Mouse (Mus musculus): ENCODE measurements around the gene Heatr1. TPM values are rescaled to one million over a fixed set of nuclear protein-coding genes. Genes with fewer than 3 reads are reported as not detected.
A peak's percentile ranks its signal among the peaks of the same experiment; 100 is the strongest.
"Not testable (repeated sequence)": the region's sequence is repeated elsewhere in the genome, so short reads cannot be mapped to it uniquely, and the experiment has no call there.

Gene Heatr1
- polyA plus RNA-seq, 1 experiment = 20.8 TPM

- Histone ChIP-seq H3K36me3 (ENCODE audit: control insufficient read depth, insufficient read depth, low read length) (no peaks in the 10 kb centered on the region), H3K27me3 (ENCODE audit: control insufficient read depth, insufficient read depth, low read length) (no peaks in the 10 kb centered on the region), H3K4me3 (ENCODE audit: control insufficient read depth, low read depth, low read length) (no peak overlapping the region), H3K4me1 (ENCODE audit: control insufficient read depth, insufficient read depth, low read length) (no peaks in the 10 kb centered on the region), H3K27ac (ENCODE audit: control insufficient read depth, insufficient read depth, low read depth, low read length) (no peak overlapping the region)
- TF ChIP-seq POLR2A (IDR thresholded peaks at IDR 0.05; ENCODE audit: control insufficient read depth, low read depth, low read length) (no peak), CTCF (IDR thresholded peaks at IDR 0.05; ENCODE audit: control insufficient read depth, insufficient read depth, insufficient replicate concordance, low read depth, low read length) (no peak)
Observed at GRCm38 (mm10) chr13:12453150-12453549, 58.3 kb downstream of the Heatr1 start.

- Histone ChIP-seq H3K4me1 (ENCODE audit: control insufficient read depth, insufficient read depth, low read length) (no peaks in the 10 kb centered on the region), H3K27ac (ENCODE audit: control insufficient read depth, insufficient read depth, low read depth, low read length) (no peak overlapping the region)
- no peak for TF ChIP-seq CTCF (IDR thresholded peaks at IDR 0.05; ENCODE audit: control insufficient read depth, insufficient read depth, insufficient replicate concordance, low read depth, low read length)
- TF ChIP-seq POLR2A (IDR thresholded peaks at IDR 0.05; ENCODE audit: control insufficient read depth, low read depth, low read length) = no peak
Observed at GRCm38 (mm10) chr13:12454686-12455390, 60.0 kb downstream of the Heatr1 start.

GRCm38 (mm10) chr13:12456711-12457110 is 61.9 kb downstream of the Heatr1 start:
- no peak overlapping the region for H3K27ac ChIP-seq (ENCODE audit: control insufficient read depth, insufficient read depth, low read depth, low read length)
- no peaks in the 10 kb centered on the region; the same call in none of the 2 replicates for H3K4me1 ChIP-seq (ENCODE audit: control insufficient read depth, insufficient read depth, low read length)
- H3K27me3 ChIP-seq (ENCODE audit: control insufficient read depth, insufficient read depth, low read length) = no peaks in the 10 kb centered on the region
- no peaks in the 10 kb centered on the region for H3K36me3 ChIP-seq (ENCODE audit: control insufficient read depth, insufficient read depth, low read length)
- TF ChIP-seq CTCF (IDR thresholded peaks at IDR 0.05; ENCODE audit: control insufficient read depth, insufficient read depth, insufficient replicate concordance, low read depth, low read length) (no peak), POLR2A (IDR thresholded peaks at IDR 0.05; ENCODE audit: control insufficient read depth, low read depth, low read length) (no peak)
- H3K4me3 ChIP-seq (ENCODE audit: control insufficient read depth, low read depth, low read length) = no peak overlapping the region

More at GRCm38 (mm10) chr13:12454686-12455390, 60.0 kb downstream of the Heatr1 start:
- Histone ChIP-seq H3K36me3 (ENCODE audit: control insufficient read depth, insufficient read depth, low read length) (no peaks in the 10 kb centered on the region), H3K27me3 (ENCODE audit: control insufficient read depth, insufficient read depth, low read length) (no peaks in the 10 kb centered on the region), H3K4me3 (ENCODE audit: control insufficient read depth, low read depth, low read length) (no peak overlapping the region)

GRCm38 (mm10) chr13:12460443-12460842 is 65.6 kb downstream of the Heatr1 start:
- H3K4me1 ChIP-seq (ENCODE audit: control insufficient read depth, insufficient read depth, low read length) = no peaks in the 10 kb centered on the region; the same call in none of the 2 replicates
- TF ChIP-seq POLR2A (IDR thresholded peaks at IDR 0.05; ENCODE audit: control insufficient read depth, low read depth, low read length) = no peak
- TF ChIP-seq CTCF (IDR thresholded peaks at IDR 0.05; ENCODE audit: control insufficient read depth, insufficient read depth, insufficient replicate concordance, low read depth, low read length) = no peak
- peak overlapping the region; percentile 94 for H3K4me3 ChIP-seq (ENCODE audit: control insufficient read depth, low read depth, low read length)
- H3K27ac ChIP-seq (ENCODE audit: control insufficient read depth, insufficient read depth, low read depth, low read length) = peak overlapping the region; percentile 77; the same call in 1 of the 2 replicates
- H3K36me3 ChIP-seq (ENCODE audit: control insufficient read depth, insufficient read depth, low read length) = no peaks in the 10 kb centered on the region
- no peaks in the 10 kb centered on the region for H3K27me3 ChIP-seq (ENCODE audit: control insufficient read depth, insufficient read depth, low read length)

- Histone ChIP-seq H3K36me3 (ENCODE audit: control insufficient read depth, insufficient read depth, low read length) (no peaks in the 10 kb centered on the region), H3K4me3 (ENCODE audit: control insufficient read depth, low read depth, low read length) (peak overlapping the region; percentile 94), H3K27ac (ENCODE audit: control insufficient read depth, insufficient read depth, low read depth, low read length) (peak overlapping the region; percentile 77), H3K27me3 (ENCODE audit: control insufficient read depth, insufficient read depth, low read length) (no peaks in the 10 kb centered on the region), H3K4me1 (ENCODE audit: control insufficient read depth, insufficient read depth, low read length) (no peaks in the 10 kb centered on the region; the same call in none of the 2 replicates)
- TF ChIP-seq POLR2A (IDR thresholded peaks at IDR 0.05; ENCODE audit: control insufficient read depth, low read depth, low read length) (peak; percentile 88), CTCF (IDR thresholded peaks at IDR 0.05; ENCODE audit: control insufficient read depth, insufficient read depth, insufficient replicate concordance, low read depth, low read length) (no peak)
Observed at GRCm38 (mm10) chr13:12460881-12461729, 66.3 kb downstream of the Heatr1 start.

- H3K27ac ChIP-seq (ENCODE audit: control insufficient read depth, insufficient read depth, low read depth, low read length) = peak overlapping the region; percentile 46
- H3K36me3 ChIP-seq (ENCODE audit: control insufficient read depth, insufficient read depth, low read length) = no peaks in the 10 kb centered on the region
- no peaks in the 10 kb centered on the region; the same call in none of the 2 replicates for H3K4me1 ChIP-seq (ENCODE audit: control insufficient read depth, insufficient read depth, low read length)
- peak overlapping the region; percentile 94 for H3K4me3 ChIP-seq (ENCODE audit: control insufficient read depth, low read depth, low read length)
- no peaks in the 10 kb centered on the region for H3K27me3 ChIP-seq (ENCODE audit: control insufficient read depth, insufficient read depth, low read length)
- TF ChIP-seq CTCF (IDR thresholded peaks at IDR 0.05; ENCODE audit: control insufficient read depth, insufficient read depth, insufficient replicate concordance, low read depth, low read length) = no peak
- no peak for TF ChIP-seq POLR2A (IDR thresholded peaks at IDR 0.05; ENCODE audit: control insufficient read depth, low read depth, low read length)
Observed at GRCm38 (mm10) chr13:12461730-12462119, 66.9 kb downstream of the Heatr1 start.

GRCm38 (mm10) chr13:12462623-12463022 is 67.8 kb downstream of the Heatr1 start:
- peak overlapping the region; percentile 19; the same call in 1 of the 2 replicates for H3K4me3 ChIP-seq (ENCODE audit: control insufficient read depth, low read depth, low read length)
- no peaks in the 10 kb centered on the region for H3K27me3 ChIP-seq (ENCODE audit: control insufficient read depth, insufficient read depth, low read length)
- no peak overlapping the region for H3K27ac ChIP-seq (ENCODE audit: control insufficient read depth, insufficient read depth, low read depth, low read length)
- no peaks in the 10 kb centered on the region for H3K36me3 ChIP-seq (ENCODE audit: control insufficient read depth, insufficient read depth, low read length)
- H3K4me1 ChIP-seq (ENCODE audit: control insufficient read depth, insufficient read depth, low read length) = no peaks in the 10 kb centered on the region; the same call in none of the 2 replicates
- no peak for TF ChIP-seq POLR2A (IDR thresholded peaks at IDR 0.05; ENCODE audit: control insufficient read depth, low read depth, low read length)
- no peak for TF ChIP-seq CTCF (IDR thresholded peaks at IDR 0.05; ENCODE audit: control insufficient read depth, insufficient read depth, insufficient replicate concordance, low read depth, low read length)

- H3K4me3 ChIP-seq (ENCODE audit: control insufficient read depth, low read depth, low read length) = peak overlapping the region; percentile 60
- H3K36me3 ChIP-seq (ENCODE audit: control insufficient read depth, insufficient read depth, low read length); H3K27ac ChIP-seq (ENCODE audit: control insufficient read depth, insufficient read depth, low read depth, low read length); H3K4me1 ChIP-seq (ENCODE audit: control insufficient read depth, insufficient read depth, low read length); H3K27me3 ChIP-seq (ENCODE audit: control insufficient read depth, insufficient read depth, low read length): not testable (repeated sequence)
Observed at GRCm38 (mm10) chr13:12464159-12464558, 69.3 kb downstream of the Heatr1 start.

Data from testis, adult 2 months (tissue).